Mouse (Mus musculus) CD4-positive helper T cell, adult 2 months (primary cell): ENCODE data around the gene Etfrf1.

ENCODE experiments used
- DNase-seq: peaks from one replicate; pipeline ENCODE4 v3.0.0-alpha.2; 2012; ENCODE audit warnings: low read depth, missing footprints, low spot score

Gene Etfrf1

DNA sequence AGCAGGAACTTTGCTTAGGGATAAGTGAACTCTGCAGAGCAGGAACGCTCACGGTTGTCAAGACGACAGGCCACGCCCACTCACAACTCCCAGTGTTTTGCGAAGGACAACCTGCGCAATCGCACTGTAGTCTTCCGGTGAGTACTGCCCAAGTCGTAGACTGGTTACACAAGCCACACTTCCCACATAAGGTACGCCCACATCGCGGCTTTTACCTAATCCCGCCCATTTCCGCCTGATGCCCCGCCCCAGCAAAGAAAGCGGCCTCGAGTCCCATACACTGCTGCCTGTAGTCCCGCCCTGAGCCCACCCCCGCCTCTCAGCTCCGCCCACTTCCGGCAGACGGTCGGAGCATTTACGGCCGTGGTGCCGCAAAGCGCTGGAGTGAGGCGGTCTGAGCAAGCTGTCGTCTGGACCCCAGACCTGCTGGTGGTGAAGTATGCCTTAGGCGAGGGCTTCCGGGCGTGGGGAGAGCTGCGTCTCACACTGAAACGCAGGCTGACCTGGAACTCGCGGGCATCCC, at the start of gene Etfrf1, which contains the start of gene Casc1:
Gene Etfrf1 (plus strand): TSS at position 319 of the 523 bp plus-strand sequence.
Gene Casc1 (minus strand): TSS at position 190 of the 523 bp plus-strand sequence.
- DNase-seq = peak; percentile 99

DNA sequence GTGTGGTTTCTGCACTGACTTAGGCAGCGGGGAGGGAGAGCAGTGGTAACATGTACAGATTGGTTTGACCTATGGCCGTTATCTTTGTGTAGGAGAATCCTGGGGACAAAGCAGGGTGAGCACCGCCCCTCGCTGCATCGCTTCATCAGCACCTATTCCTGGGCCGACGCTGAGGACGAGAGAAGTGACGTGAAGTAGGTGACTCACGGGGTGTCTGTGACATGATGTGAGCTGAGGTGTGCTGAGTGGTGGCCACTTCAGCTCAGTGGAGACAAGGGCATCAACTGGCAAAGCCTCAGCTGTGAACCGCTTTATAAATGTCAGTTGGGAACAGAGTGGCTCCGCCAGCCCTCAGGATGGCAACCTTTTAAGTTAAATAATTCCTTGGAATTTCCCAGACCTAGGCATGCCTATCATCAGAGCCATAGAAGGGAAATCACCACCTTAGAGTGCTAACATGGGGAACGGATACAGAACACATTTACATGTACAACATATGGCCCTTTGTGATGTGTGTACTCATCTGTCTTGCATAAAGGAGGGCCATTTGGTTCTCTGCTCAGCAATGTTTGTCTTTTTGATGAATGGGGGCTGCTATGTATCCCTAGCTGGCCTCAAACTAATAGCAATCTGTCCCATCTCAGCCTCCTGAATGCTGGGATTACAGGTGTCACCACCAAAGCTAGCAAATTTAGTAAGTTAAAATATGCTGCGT, 38.9 kb upstream of the Etfrf1 start:
- DNase-seq = no peak

DNA sequence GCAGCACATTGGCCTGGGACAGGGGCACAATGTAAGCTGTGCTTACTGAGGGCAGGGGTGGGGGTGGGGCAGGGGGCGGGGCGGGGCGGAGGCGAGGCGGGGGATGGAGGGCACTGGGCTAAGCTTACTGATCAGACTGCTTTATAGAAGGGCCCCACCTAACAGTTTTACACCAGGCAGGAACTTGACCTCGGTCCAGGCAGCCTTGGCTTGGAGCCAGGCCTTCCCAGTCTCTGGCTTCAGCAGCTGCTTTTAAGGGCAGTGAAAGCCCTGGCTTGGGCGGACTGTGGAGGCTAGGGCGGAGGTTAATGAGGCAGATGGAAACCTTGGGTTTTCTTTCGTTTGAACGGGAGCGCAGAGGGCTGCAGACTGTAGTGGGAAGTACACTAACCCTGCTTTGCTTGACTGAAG, 37.1 kb upstream of the Etfrf1 start:
- no peak for DNase-seq

DNA sequence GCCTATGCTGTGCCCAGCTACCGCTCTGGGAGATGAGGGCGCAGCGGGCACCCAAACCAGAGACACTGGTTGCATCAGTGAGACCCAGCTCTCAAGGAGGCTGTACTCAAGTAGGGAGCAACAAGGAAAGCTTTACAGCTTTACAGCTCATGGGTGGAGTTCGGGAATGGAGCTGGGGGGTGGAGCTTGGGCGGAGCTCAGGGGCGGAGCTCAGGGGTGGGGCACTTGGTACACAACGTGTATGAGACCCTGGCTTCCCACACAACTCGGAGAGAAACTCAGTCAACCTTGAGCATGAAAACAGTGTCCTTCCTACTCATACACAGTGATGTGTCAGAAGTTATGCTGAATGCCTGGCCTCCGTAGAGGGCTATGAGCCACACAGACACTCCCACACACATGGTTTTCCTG, 35.4 kb upstream of the Etfrf1 start:
- DNase-seq = no peak

DNA sequence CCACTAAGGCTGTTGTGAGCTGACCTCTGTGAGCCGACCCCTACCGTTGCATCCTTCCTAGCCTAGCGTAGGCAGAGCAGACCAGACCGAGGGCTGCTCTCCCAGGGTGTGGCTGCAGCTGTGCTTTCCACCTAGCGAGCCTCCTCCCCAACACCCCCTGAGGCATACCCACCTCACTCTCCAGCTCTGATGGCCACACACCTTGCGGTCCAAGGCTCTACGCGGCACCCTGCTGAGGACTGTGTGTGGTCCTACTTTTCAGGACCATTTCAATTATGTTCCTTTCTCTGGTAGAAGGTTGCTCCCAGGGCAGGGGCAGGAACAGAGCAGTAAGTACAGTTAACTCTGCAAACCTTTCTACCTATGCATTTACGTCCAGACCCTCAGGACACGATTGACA, 34.5 kb upstream of the Etfrf1 start:
- DNase-seq = no peak

DNA sequence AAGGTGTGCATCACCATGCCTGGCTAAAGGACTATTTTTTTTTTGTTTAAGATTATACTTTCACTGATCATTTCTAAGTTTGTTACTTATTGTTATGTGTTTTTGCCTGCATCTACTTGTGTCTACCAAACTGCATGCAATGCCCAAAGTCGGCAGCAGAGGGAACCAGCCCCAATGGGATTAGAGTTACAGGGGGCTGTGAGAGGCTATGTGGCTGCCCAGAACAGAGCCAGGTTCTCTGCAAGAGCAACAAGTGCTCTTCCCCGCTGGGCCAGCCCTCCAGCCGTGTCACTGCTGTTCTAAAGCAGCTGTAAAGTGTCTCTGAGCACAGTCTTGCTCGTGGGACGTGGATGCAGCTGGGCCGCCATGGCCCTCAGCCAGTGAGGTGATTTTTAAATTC, 31.3 kb upstream of the Etfrf1 start:
- peak; percentile 68 for DNase-seq

DNA sequence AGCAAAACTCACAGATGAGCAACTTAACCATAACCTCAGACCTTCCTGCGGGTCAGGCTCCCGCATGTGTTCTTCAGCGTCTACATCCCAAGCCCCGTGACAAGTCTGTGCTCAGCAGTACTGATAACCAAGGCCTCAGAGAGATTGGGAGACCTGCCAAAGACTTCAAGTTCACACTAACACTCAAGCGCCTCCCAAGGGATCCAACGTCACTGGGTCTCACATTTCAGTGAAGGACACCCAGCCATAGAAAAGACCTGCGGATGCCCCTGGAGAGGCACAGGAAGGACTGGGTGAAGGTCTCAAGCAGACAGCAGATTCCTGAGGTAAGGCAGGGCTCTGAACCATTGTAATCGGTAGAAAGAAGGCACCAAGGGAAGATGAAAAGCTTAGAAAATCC, 28.9 kb upstream of the Etfrf1 start:
- no peak for DNase-seq

DNA sequence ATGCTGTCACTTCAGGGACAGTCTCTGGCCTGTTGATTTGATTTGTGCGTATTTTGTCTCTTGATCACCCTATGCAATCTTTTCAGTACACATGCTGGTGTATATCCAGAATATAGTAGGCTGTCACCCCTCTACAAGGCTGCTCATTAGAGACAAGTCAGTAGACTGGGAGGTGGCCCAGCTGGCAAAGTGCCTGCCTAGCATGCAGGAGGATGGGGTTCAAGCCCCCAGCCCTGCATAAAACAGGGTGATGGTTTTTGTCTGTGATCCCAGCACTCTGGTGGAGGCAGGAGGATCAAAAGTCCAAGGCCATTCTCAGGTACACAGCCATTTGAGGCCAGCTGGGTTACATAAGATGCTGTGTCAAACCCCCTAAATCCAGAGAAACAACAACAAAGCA, 24.8 kb upstream of the Etfrf1 start:
- no peak for DNase-seq

DNA sequence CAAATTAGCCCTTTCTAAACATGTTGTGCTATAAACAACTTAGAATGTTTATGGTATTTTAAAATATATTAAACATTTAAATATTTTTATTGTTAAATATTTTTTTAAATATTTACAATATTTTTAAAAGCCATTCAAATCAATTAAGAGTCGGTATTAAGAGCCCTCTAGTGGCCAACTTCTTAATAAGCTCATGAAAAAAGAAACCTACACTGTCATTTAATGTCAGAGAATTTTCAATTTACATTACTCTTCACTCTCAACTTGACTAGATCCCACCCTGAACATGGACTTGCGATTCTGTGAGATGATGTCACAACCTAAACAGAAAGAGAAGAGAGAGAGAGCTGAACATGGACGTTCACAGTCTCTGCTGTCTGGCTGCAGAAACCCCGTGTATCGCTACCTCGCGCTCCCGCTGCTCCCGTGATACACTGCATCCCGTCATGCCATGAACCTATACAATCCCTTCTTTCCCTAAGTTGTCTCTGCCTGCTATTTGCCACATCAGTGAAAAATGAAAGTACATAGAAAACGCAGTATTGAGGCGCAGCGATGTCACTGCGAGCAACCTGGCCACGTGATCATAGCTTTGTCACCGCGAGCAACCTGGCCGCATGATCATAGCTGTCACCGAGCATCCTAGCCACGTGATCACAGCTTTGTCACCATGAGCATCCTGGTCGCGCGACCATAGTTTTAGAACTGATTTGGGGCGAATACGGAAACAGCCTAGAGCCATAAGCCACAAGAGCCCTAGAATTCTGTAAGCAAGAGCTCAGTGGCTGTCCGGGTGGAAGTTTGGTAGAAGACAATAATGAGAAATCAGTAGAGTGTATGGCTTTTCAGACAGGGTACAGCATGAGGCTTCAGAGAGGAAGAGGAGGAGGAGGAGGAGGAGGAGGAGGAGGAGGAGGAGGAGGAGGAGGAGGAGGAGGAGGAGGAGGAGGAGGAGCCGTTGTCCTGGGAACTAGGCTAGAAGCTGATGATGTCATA, 23.5 kb upstream of the Etfrf1 start:
- peak; percentile 88 for DNase-seq

DNA sequence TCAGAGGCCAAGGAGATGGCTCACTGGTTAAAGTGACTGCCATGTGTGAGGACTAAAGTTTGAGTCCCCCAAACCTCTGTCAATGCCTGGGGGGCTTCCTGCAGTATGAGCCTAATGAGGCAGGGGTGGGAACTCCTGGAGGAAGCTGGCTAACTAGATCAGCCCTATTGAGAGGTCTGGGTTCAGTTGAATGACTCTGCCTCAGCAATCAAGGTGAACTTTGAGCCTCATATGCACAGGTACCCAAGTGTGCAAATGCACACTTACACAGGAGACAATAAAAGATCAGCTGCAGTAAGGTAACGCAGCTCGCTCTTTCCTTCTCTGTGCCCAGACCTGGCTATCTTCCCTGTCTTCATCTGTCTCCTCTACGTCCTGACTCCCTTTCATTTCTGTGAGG, 17.9 kb upstream of the Etfrf1 start:
- no peak for DNase-seq

DNA sequence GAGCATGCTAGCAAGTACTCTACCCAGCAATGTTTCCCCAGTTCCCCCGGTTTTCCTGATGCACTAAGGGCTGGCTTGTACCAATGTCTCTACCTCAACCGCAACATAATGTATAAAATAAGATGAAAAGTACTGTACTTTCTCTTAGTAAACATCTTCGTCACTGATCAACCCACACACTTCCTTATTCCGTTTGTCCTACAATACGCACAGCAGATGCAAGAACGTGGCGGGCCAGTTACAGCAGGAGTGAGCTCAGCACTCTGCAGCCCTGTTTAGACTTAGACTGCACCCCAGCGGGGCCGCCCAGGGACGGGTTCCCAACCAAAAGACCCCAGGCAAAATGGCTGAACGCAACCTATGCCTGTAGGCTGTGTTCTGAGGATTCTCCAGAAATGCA, 17.5 kb upstream of the Etfrf1 start:
- DNase-seq = peak; percentile 84

DNA sequence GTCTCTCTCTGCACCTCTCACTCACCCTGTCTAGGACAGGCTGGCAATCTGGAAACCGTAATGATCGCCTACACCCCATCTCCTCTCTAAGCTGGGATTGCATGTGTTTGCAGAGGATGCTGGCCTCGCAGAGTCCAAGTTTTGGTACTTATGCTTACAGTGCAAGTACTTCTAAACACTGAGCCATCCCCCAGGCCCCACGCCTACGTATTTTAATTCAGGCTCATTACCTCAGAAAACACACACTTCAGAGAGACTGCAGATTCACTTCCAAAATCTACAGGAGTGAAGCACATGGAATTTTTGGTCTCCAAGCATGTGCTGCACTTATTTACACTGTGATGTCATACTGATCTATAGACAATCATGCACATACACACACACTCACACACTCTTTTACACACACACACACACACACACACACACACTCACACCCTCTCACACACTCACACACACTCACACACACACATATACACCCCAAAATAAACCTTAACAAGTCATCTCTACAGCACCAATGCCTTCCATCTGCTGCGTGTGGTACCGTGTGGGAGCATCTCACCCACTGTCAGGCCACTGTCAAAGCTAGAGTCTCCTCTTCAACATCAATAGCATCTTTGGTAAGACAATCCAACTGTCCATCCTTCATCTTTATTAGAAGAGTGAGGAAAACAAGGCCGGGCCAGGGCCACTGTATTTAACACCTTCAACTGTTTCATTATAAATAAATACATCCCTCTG, 12.8 kb upstream of the Etfrf1 start:
- DNase-seq = no peak

DNA sequence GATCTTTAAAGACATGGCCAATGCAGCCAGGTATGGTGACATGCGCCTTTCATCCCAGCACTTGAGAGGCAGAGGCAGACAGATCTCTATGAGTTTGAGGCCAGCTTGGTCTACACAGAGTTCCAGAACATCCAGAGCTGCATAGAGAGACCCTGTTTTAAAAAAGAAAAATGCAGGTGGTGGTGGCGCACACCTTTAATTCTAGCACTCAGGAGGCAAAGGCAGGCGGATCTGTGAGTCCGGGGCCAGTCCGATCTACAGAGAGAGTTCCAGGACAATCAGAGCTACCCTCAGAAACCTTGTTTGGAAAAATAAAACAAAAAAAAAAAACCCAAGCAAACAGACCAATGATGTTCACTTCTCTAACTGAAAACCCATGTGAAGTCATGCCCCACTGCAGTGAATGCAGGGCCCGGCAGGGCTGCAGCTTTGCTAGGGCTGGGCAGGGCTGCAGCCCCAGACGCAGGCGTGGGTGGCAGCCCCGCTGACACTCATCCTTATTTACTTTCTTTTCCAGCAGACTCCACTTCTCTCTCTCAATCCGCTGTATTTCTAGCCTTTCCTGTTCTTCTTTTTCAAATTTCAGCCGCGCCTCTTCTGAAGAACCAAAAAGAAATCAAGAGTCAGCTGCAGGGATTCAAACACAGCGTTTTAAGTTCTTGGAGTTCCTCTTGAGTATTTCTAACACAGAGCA, 8.4 kb upstream of the Etfrf1 start:
- no peak for DNase-seq

DNA sequence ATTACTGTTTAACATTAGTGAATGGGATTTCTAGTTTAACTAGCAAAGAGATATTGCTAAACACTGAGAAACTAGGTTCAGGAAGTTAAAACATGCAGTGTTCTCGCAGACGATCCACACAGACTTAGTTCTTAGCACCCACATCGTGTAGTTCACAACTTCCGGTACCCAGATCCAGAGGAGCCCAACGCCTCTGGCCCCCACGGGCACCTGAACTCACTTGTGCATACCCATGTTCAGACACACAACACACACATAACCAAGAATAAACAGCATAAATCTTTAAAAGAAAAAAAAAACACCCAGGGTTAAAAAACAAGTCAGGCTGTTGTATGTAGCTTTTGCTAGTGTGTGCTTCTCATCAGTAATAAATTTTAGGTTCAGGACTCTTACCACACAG, 6.5 kb upstream of the Etfrf1 start:
- no peak for DNase-seq

DNA sequence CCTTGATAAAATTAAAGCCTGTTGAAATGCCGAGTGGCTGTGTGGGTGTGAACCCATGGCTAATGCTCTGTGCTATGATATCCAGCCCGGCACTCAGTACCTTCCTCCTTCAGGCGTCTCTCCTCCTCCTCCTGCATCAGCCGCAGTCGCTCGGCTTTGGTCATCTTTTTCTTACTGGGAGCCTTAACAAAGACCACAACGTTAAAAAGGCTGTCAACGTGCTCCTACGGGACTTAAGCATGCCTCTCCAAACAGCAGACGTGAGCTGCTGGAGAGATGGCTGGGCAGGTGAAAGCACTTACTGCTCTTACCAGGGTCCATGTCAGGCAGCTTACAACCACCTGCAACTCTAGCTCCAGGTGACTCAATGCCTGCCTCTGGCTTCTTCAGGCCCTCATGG, 5.8 kb upstream of the Etfrf1 start:
- no peak for DNase-seq

DNA sequence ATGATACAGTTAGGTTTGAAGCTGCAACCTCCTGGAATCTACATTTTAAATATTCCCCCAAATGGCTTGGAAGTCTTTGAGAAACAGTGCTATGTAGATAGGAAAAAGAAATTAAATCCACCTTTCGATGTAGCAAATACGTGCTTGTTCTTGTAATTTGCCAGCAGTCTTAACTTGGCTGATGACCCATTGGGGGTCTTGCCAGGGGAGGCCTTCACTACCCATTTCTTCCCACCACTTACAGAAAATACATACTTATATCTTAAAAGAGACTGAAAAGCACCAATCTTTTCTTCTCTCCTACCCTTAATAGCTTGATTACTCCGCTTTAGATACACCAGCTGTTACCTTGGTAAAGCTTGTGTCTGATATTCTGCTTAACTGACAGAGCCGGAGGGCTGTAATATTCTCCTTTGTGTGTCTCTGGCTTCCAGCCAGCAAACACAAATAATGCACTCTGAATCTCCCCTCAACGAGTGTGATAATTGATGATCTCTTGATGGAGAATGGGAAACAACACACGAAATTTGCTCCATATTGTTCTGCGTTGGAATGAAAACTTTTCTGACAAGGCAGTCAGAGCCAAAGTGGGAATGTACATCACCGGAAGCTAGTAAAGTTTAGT, 766 bp upstream of the Etfrf1 start:
- DNase-seq = no peak

DNA sequence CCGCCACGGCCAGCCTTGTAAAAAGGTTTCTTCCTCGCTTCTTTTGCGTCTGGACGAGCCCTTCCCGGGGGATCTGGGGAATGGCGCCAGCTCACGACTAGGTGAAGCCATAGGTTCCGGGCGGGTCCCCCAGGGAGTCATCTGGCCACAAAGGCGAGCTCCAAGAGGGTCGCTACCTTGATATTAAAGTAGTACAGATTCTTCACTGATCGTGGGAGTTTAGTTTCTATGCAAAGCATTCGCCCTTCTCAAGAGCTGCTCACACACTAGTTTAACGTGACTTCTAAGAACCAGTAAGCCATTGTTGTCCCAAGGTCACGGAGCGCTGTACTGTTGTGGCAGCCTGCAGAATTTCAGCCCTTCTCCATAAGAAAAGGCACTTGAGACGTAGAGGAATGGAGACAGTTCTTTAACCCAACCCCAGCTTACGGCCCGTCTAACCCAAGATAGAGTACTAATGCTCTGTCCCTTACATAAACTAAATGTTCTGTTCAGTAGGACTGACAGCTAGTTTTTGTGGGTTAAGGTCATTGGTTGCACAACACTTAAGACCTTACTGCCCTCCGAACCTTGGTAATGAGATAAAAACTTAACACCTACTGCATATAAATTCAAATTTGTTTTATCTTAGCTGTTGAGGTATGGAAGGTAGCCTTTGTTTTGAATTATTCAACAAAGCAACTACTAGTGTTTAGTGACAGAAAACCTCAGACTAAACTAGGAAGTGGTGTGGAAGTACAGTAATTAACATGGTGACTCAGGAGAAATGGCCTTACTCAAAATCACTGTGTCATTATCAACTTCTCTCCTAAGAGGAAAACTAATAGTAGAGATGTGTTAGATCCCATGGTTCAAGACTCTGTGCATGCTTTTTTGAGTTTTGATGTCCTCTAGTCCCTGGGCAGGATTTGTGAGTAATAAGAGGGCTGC, 707 bp downstream of the Etfrf1 start:
- peak; percentile 54 for DNase-seq

DNA sequence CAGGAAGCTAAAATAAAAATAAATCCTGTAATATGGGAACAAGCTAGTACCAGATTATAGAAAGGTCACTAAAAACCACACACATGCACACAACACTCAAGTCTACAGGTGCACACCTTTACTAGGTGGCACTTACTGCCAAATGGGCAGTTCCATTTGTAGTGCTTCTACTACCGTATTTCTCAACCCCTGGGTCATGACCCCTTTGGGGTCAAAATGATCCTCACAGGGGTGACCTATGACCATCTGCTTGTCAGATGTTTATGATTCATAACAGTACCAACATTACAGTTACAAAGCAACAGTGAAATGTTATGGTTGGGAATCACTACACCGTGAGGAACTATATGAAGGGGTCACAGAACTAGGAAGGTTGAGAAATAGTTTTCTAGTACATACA, 3.0 kb downstream of the Etfrf1 start:
- no peak for DNase-seq

DNA sequence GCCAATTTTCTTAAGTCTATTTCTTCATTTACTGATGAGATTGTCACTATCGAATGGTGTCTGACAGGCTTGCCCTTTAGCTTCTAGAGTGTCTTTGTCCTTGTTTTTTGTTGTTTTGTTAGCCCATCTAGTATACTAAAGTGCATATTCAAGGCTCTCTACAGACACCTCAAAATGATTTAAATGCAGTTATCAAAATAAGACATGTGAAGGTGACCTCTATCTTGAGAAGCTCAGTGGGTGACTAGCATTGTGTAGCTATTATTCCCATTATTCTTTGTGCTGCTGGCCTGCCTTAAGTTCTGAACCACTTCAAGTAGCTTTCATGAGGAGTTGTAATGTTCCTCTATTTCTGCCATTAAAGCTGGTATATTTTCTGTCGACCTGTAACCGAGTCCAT, 4.9 kb downstream of the Etfrf1 start:
- no peak for DNase-seq

DNA sequence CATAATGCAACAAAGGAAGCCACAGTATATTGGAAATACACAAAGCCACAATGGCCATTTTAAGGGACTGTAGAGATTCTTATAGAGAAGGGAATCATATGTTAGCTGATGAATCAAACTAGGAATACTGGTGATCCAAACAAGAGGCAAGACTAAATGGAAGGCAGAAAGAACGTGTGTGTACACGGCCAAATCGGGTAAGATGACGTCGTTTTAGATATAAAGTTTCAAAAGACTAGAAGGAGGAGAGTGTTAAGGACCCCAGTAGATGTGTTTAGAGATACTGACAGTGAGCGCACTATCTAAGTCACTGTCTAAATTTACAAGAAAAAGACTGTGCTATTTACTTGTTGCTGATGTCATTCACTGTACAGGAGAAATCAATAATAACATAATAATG, 13.3 kb downstream of the Etfrf1 start:
- no peak for DNase-seq
